Mouse (Mus musculus): ENCODE results near the gene Map2k5.

DNA sequence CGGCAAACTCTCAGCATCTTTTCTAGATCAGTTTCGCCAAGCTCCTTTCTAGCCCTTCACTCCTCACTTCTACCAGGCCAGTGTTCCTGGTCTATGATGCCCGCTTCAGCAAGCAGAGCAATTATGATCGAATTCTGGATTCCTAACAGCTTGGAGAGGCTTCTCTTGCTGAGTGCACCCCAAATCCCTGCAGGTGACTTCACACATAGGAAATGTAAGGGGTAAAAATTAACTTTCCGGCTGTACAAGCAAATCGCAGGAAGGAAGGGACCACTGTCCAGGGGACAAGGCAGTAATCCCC lies 240.1 kb downstream of the Map2k5 start:
- TF ChIP-seq CTCF (IDR thresholded peaks at IDR 0.05; ENCODE audit: borderline replicate concordance, control insufficient read depth, extremely low read depth, insufficient read depth, low read length, poor library complexity) (no peak), POLR2A (IDR thresholded peaks at IDR 0.05; ENCODE audit: control insufficient read depth, extremely low read depth, insufficient read depth, low read length, poor library complexity) (no peak)

Measured in thymus, adult 2 months (tissue).